Mouse (Mus musculus) liver, adult 2 months (tissue): ENCODE measurements around the gene Kif3c.

Source experiments
- CTCF ChIP-seq: fragments of 200-500 bp; IDR thresholded peaks from 2 replicates; pipeline ENCODE4 v1.5.1; 2011; ENCODE audit warnings: low read depth, low read length, control low read depth
- POLR2A ChIP-seq: fragments of 200-500 bp; IDR thresholded peaks from 2 replicates; pipeline ENCODE4 v1.6.1; 2011; ENCODE audit warnings: low read length, control low read depth; ENCODE audit not compliant: insufficient read depth; ENCODE audit errors: extremely low read depth

DNA sequence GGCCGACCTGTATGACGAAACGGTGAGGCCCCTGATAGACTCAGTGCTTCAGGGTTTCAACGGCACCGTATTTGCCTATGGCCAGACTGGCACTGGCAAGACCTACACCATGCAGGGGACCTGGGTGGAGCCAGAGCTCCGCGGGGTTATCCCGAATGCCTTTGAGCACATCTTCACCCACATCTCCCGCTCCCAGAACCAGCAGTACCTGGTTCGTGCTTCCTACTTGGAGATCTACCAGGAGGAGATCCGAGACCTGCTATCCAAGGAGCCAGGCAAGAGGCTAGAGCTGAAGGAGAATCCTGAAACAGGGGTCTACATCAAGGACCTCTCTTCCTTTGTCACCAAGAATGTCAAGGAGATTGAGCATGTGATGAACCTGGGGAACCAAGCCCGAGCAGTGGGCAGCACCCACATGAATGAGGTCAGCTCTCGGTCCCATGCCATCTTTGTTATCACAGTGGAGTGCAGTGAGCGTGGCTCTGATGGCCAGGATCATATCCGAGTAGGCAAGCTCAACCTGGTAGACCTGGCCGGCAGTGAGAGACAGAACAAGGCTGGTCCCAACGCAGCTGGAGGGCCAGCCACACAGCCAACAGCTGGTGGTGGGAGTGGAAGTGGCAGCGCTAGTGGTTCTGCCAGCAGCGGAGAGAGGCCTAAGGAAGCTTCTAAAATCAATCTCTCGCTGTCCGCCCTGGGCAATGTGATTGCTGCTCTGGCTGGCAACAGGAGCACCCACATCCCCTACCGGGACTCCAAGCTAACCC, 1.4 kb downstream of the Kif3c start:
- TF ChIP-seq CTCF: no peak
- no peak for TF ChIP-seq POLR2A
